Mouse (Mus musculus): ENCODE data around the gene Ppp1r12c. TPM values are rescaled to one million over a fixed set of nuclear protein-coding genes. Genes with fewer than 3 reads are reported as not detected.
A peak's percentile ranks its signal among the peaks of the same experiment; 100 is the strongest.

The Ppp1r12c gene
- polyA plus RNA-seq (2012; rRNA removed): 58.0 and 59.2 TPM in 2 replicates

DNA sequence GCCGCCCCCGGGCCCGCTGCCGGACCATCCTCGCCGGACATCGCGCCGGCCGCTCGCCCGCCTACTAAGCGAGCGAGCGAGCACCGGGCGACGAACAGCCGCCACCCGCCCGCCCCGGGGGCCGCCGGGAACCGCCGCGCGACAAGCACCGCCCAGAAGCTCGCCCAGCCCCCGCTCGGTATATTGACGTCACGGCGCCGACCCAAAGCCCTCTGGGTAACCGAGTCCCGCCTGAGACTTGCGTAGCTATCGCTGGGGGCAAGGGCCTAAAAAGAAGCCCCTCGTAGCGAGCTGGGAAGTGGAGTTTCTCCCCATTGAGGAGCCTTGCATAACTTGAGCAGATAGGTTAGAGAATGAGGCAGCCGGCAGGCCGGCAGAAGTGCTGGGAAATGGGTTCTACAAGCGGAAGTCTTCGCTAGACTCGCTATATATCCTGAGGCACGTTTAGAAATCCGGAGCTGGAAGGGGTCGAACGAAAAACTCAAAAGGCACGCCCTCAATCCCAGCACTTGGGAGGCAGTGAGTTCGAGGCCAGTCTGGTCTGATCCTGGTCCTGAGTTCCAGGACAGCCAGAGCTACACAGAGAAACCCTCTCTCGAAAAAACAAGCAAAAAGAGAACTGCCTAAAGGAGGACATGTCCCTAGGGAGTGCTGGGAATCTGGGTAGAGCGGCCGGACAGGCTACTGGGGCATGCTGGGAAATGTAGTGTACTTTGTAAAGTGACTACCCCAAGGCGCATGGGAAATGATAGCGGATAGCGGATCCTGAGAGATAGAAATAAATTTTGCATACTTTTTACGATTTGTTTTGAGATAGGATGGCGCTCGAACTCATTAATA, at the start of gene Ppp1r12c:
Ppp1r12c (minus strand) TSS at position 123 of the 840 bp plus-strand sequence.
- under 1% methylated on average over 62 of the region's 62 CpGs for WGBS
- TF ChIP-seq CTCF (IDR thresholded peaks at IDR 0.05; ENCODE audit: extremely low read depth, insufficient read length, insufficient replicate concordance, low read depth, low read length): peak; percentile 26; the same call in 1 of the 2 replicates
- peak; percentile 70 for TF ChIP-seq POLR2A (IDR thresholded peaks at IDR 0.05; ENCODE audit: low read depth, low read length)
- Histone ChIP-seq H3K36me3 (ENCODE audit: control insufficient read depth, insufficient read depth, low read length) (0 out of 2 replicates have a peak, but pooled peaks cover 1% of the 10 kb centered on the region), H3K4me1 (ENCODE audit: control insufficient read depth, insufficient read depth, insufficient read length, low read length) (peaks cover 4% of the 10 kb centered on the region; the same call in 1 of the 2 replicates), H3K27me3 (ENCODE audit: control insufficient read depth, insufficient read depth, low read length) (no peaks in the 10 kb centered on the region), H3K4me3 (ENCODE audit: low read depth, low read length) (peak within 1 kb of the TSS; percentile 78), H3K27ac (ENCODE audit: insufficient read depth, low read depth, low read length) (peak within 1 kb of the TSS; percentile 67)

DNA sequence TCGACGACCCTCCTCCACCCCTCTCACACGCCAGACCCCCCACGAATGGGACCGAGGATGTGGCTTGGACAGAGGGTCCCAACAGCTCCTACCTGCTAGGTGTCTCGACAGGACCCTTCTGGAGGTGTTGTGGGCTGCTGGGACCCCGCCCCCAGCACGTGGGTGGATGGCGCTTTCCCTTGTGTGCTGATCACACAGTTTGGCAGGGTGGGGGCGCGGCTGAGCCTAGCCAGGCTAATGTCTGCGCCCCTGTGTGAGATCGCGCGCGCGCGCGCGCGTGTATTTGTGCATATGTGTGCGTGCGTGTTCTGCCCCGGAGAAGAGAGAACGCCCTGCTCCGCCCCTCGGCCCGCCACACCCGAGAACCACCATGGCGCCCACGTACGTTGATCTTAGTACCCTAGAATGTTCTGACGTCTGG, 45.8 kb upstream of the Ppp1r12c start, which contains the start of gene Syt5:
Syt5 (minus strand) TSS at position 321 of the 421 bp plus-strand sequence.
- TF ChIP-seq CTCF (IDR thresholded peaks at IDR 0.05; ENCODE audit: extremely low read depth, insufficient read length, insufficient replicate concordance, low read depth, low read length) (no peak), POLR2A (IDR thresholded peaks at IDR 0.05; ENCODE audit: low read depth, low read length) (no peak)

DNA sequence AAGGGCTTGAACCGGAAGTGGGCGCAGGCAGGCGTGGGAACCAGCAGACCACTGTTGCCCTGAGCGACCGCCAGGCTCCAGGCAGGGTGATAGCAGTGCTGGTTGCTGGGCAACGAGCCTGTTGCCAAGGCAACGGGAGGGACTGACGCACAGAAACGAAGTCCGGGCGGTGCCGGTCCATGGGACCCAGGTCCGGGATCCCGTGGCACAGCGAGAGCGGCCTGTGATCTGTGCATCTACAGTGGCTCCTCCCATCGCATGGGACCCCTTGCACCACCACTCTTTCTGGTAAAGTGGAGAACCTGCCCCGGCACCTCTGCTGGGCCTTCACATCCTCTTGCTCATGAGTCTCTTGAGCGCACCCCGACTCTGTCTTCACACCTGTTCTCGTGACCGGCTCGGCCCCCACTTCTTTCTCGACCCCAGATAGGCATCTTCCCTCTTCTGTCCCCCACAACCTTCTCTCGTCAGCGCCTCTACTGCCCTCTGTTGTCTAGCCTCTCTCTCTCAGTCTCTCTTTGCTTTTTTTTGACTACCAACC, 45.2 kb upstream of the Ppp1r12c start:
- Histone ChIP-seq H3K27me3 (ENCODE audit: control insufficient read depth, insufficient read depth, low read length) (no peaks in the 10 kb centered on the region), H3K4me3 (ENCODE audit: low read depth, low read length) (no peak overlapping the region), H3K4me1 (ENCODE audit: control insufficient read depth, insufficient read depth, insufficient read length, low read length) (peaks cover 4% of the 10 kb centered on the region), H3K27ac (ENCODE audit: insufficient read depth, low read depth, low read length) (no peak overlapping the region), H3K36me3 (ENCODE audit: control insufficient read depth, insufficient read depth, low read length) (peaks cover 14% of the 10 kb centered on the region)
- 3% methylated on average over 26 of the region's 26 CpGs for WGBS
- TF ChIP-seq CTCF (IDR thresholded peaks at IDR 0.05; ENCODE audit: extremely low read depth, insufficient read length, insufficient replicate concordance, low read depth, low read length): no peak
- TF ChIP-seq POLR2A (IDR thresholded peaks at IDR 0.05; ENCODE audit: low read depth, low read length): no peak

More for the DNA sequence above, 45.8 kb upstream of the Ppp1r12c start, which contains the start of gene Syt5:
- no peak within 1 kb of the TSS for H3K27ac ChIP-seq (ENCODE audit: insufficient read depth, low read depth, low read length)
- H3K27me3 ChIP-seq (ENCODE audit: control insufficient read depth, insufficient read depth, low read length): no peaks in the 10 kb centered on the region
- peaks cover 14% of the 10 kb centered on the region for H3K36me3 ChIP-seq (ENCODE audit: control insufficient read depth, insufficient read depth, low read length)
- WGBS: 2% methylated on average over 33 of the region's 33 CpGs
- peaks cover 4% of the 10 kb centered on the region for H3K4me1 ChIP-seq (ENCODE audit: control insufficient read depth, insufficient read depth, insufficient read length, low read length)
- peak within 1 kb of the TSS; percentile 29 for H3K4me3 ChIP-seq (ENCODE audit: low read depth, low read length)

DNA sequence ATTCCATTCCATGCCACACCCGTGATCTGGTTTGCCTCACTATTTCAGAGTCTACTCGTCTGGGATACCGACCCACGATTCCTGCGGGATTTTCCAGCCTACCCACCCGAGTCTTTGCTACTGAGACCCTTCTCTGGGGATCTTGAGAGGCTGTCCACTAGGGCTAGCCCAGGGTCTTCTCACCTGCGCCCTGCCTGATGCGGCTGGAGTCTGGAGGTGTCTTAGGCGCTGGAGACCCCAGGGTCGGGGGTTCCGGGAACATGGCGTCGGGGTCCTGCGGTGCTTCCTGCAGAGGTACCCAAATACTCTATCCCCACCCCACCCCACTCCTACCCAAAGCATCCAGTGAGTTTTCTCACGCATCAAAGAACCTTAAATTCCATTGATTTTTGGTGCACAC, 44.6 kb upstream of the Ppp1r12c start:
- Histone ChIP-seq H3K27ac (ENCODE audit: insufficient read depth, low read depth, low read length) (no peak overlapping the region), H3K4me3 (ENCODE audit: low read depth, low read length) (no peak overlapping the region), H3K36me3 (ENCODE audit: control insufficient read depth, insufficient read depth, low read length) (peaks cover 10% of the 10 kb centered on the region), H3K4me1 (ENCODE audit: control insufficient read depth, insufficient read depth, insufficient read length, low read length) (peaks cover 4% of the 10 kb centered on the region), H3K27me3 (ENCODE audit: control insufficient read depth, insufficient read depth, low read length) (no peaks in the 10 kb centered on the region)
- TF ChIP-seq POLR2A (IDR thresholded peaks at IDR 0.05; ENCODE audit: low read depth, low read length): no peak
- TF ChIP-seq CTCF (IDR thresholded peaks at IDR 0.05; ENCODE audit: extremely low read depth, insufficient read length, insufficient replicate concordance, low read depth, low read length): no peak
- WGBS: 69% methylated on average over 15 of the region's 15 CpGs

DNA sequence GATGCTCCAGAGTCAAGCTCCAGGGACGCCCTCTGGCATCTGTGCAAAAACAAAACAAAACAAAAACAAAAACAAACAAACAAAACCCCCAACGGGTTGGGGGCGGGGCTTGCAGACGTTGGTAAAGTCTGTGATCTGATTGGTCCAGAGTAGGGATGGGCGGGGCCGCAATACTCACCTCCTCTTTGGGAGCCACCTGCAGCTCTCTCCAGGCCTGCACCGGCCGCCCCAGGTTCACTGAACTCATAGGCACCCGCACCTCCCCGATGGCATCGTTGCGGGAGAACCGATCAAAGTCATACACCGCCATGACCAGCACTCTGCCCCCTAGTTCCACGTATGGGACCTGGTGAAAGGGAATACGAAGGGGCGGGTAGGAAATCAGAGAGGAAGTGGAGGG, 40.5 kb upstream of the Ppp1r12c start:
- H3K4me3 ChIP-seq (ENCODE audit: low read depth, low read length): no peak overlapping the region
- peaks cover 8% of the 10 kb centered on the region; the same call in 1 of the 2 replicates for H3K36me3 ChIP-seq (ENCODE audit: control insufficient read depth, insufficient read depth, low read length)
- TF ChIP-seq POLR2A (IDR thresholded peaks at IDR 0.05; ENCODE audit: low read depth, low read length): no peak
- no peak for TF ChIP-seq CTCF (IDR thresholded peaks at IDR 0.05; ENCODE audit: extremely low read depth, insufficient read length, insufficient replicate concordance, low read depth, low read length)
- 51% methylated on average over 17 of the region's 17 CpGs for WGBS
- no peaks in the 10 kb centered on the region; the same call in 1 of the 2 replicates for H3K27me3 ChIP-seq (ENCODE audit: control insufficient read depth, insufficient read depth, low read length)
- no peaks in the 10 kb centered on the region for H3K4me1 ChIP-seq (ENCODE audit: control insufficient read depth, insufficient read depth, insufficient read length, low read length)
- H3K27ac ChIP-seq (ENCODE audit: insufficient read depth, low read depth, low read length): no peak overlapping the region

DNA sequence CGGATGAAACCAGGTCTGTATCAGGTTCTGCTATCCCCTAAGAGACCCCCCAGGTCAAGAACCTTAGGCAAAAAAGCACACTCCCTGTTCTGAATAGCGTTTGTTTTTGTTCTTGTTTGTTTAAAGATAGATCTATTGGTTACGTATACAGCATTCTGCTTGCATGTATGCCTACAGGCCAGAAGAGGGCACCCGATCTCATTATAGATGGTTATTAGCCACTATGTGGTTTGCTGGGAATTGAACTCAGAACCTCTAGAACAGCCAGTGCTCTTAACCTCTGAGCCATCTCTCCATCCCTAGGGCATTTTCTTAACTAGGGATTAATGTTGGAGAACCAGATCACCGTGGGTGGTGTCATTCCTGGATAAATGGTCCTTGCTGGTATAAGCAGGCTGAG, 39.9 kb upstream of the Ppp1r12c start:
- WGBS: 67% methylated on average over 5 of the region's 5 CpGs
- Histone ChIP-seq H3K4me1 (ENCODE audit: control insufficient read depth, insufficient read depth, insufficient read length, low read length) (no peaks in the 10 kb centered on the region), H3K36me3 (ENCODE audit: control insufficient read depth, insufficient read depth, low read length) (peaks cover 8% of the 10 kb centered on the region; the same call in 1 of the 2 replicates), H3K27me3 (ENCODE audit: control insufficient read depth, insufficient read depth, low read length) (no peaks in the 10 kb centered on the region; the same call in 1 of the 2 replicates), H3K4me3 (ENCODE audit: low read depth, low read length) (no peak overlapping the region), H3K27ac (ENCODE audit: insufficient read depth, low read depth, low read length) (no peak overlapping the region)
- TF ChIP-seq POLR2A (IDR thresholded peaks at IDR 0.05; ENCODE audit: low read depth, low read length) (no peak), CTCF (IDR thresholded peaks at IDR 0.05; ENCODE audit: extremely low read depth, insufficient read length, insufficient replicate concordance, low read depth, low read length) (no peak)

DNA sequence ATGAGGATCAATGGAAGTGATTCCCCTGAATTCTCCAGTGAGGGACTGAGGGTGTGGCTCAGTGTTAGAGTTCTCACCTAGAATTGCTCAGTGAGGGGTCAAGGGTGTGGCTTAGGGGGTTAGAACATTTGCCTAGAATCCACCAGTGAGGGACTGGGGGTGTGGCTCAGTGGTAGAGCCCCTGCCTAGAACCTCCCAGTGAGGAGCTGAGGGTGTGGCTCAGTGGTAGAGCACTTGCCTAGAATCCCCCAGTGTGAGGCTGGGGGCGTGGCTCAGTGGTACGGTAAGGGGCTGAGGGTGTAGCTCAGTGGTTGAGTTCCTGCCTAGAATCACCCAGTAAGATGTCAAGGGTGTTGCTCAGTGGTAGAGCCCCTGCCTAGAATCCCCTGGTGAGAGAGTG, 37.5 kb upstream of the Ppp1r12c start:
- Histone ChIP-seq H3K36me3 (ENCODE audit: control insufficient read depth, insufficient read depth, low read length) (peaks cover 8% of the 10 kb centered on the region; the same call in 1 of the 2 replicates), H3K4me1 (ENCODE audit: control insufficient read depth, insufficient read depth, insufficient read length, low read length) (no peaks in the 10 kb centered on the region), H3K27ac (ENCODE audit: insufficient read depth, low read depth, low read length) (no peak overlapping the region), H3K4me3 (ENCODE audit: low read depth, low read length) (no peak overlapping the region), H3K27me3 (ENCODE audit: control insufficient read depth, insufficient read depth, low read length) (peaks cover 2% of the 10 kb centered on the region; the same call in 1 of the 2 replicates)
- 71% methylated on average over 2 of the region's 2 CpGs for WGBS
- TF ChIP-seq CTCF (IDR thresholded peaks at IDR 0.05; ENCODE audit: extremely low read depth, insufficient read length, insufficient replicate concordance, low read depth, low read length) (no peak), POLR2A (IDR thresholded peaks at IDR 0.05; ENCODE audit: low read depth, low read length) (no peak)
